Mouse (Mus musculus) brain, embryonic 14.5 days (tissue): ENCODE measurements at regions not wholly inside any gene's neighbourhood (a gene's known extent, or its start where the extent isn't known, plus 50 kb on each side); places are given as distances from the start of the nearest gene placed in this dataset.

Experiments used
- CTCF ChIP-seq: fragments of 200-500 bp; IDR thresholded peaks from 2 replicates; pipeline ENCODE4 v1.5.1; 2012; ENCODE audit warnings: inconsistent platforms, mild to moderate bottlenecking, moderate library complexity, borderline replicate concordance; ENCODE audit not compliant: insufficient read depth, insufficient read length; ENCODE audit errors: extremely low read depth
- POLR2A ChIP-seq: fragments of 200-500 bp; IDR thresholded peaks from 2 replicates; pipeline ENCODE4 v1.6.1; 2012; ENCODE audit warnings: mild to moderate bottlenecking, inconsistent platforms, borderline replicate concordance; ENCODE audit not compliant: poor library complexity, insufficient read depth, insufficient read length, severe bottlenecking; ENCODE audit errors: extremely low read depth

GRCm38 (mm10) chr13:24527812-24528531 is 54.0 kb upstream of the Ripor2 start:
- TF ChIP-seq POLR2A (no peak), CTCF (peak; percentile 32; the same call in 1 of the 2 replicates)
